Mouse (Mus musculus): ENCODE measurements around the gene Gm14403. TPM values are rescaled to one million over a fixed set of nuclear protein-coding genes. Genes with fewer than 3 reads are reported as not detected.
"Not testable (repeated sequence)": the region's sequence is repeated elsewhere in the genome, so short reads cannot be mapped to it uniquely, and the experiment has no call there.

Gm14403 gene
- polyA plus RNA-seq, 1 experiment from 2014 or later, result 6.5 TPM

GRCm38 (mm10) chr2:177518960-177519359 is 20.9 kb downstream of the Gm14403 start:
- not testable (repeated sequence) for H3K9ac ChIP-seq; H3K4me3 ChIP-seq; H3K4me1 ChIP-seq; ATAC-seq (ENCODE audit: low FRiP score, low read depth); H3K27me3 ChIP-seq; H3K27ac ChIP-seq; H3K36me3 ChIP-seq; H3K4me2 ChIP-seq (replicated peaks)
- WGBS, result 80% methylated on average over 1 of the region's 1 CpGs
- peaks cover 20% of the 10 kb centered on the region for H3K9me3 ChIP-seq

DNA sequence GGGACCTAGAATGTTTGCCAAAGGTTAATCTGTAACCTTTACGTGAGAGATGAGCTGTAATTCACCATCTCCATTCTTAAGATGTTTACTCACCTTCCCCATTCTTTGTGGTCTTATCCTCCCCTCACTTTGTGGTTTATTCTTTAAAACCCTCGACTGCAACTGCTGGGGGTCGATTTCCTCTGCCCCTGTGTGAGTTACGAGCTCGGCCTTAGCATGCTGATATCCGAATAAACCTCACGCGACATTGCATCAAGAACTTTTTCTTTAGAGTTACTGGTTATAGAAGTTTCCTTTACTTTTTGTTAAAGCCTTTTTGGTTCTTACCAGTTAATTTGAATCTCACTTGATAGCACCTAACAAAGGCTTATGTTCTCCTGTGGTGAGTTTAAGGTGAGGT is 22.0 kb downstream of the Gm14403 start:
- H3K9me3 ChIP-seq, result peaks cover 19% of the 10 kb centered on the region
- no peak overlapping the region for H3K4me2 ChIP-seq (replicated peaks)
- no peak overlapping the region for H3K27ac ChIP-seq
- no peaks in the 10 kb centered on the region for H3K36me3 ChIP-seq
- H3K27me3 ChIP-seq, result no peaks in the 10 kb centered on the region
- H3K9ac ChIP-seq, result no peak overlapping the region
- no peaks in the 10 kb centered on the region for H3K4me1 ChIP-seq
- no peak for ATAC-seq (ENCODE audit: low FRiP score, low read depth)
- 79% methylated on average over 8 of the region's 8 CpGs for WGBS
- H3K4me3 ChIP-seq, result no peak overlapping the region

- no peaks in the 10 kb centered on the region for H3K4me1 ChIP-seq
- H3K4me3 ChIP-seq, result no peak overlapping the region
- 91% methylated on average over 20 of the region's 20 CpGs for WGBS
- H3K9ac ChIP-seq, result no peak overlapping the region
- no peaks in the 10 kb centered on the region for H3K27me3 ChIP-seq
- H3K4me2 ChIP-seq (replicated peaks), result no peak overlapping the region
- peaks cover 10% of the 10 kb centered on the region for H3K9me3 ChIP-seq
- H3K27ac ChIP-seq, result no peak overlapping the region
- no peaks in the 10 kb centered on the region for H3K36me3 ChIP-seq
- ATAC-seq (ENCODE audit: low FRiP score, low read depth), result no peak
Observed at GRCm38 (mm10) chr2:177523061-177523460, 25.0 kb downstream of the Gm14403 start.

- H3K4me1 ChIP-seq; H3K4me3 ChIP-seq; H3K4me2 ChIP-seq (replicated peaks); H3K27me3 ChIP-seq; ATAC-seq (ENCODE audit: low FRiP score, low read depth); H3K9ac ChIP-seq; H3K36me3 ChIP-seq; H3K27ac ChIP-seq: not testable (repeated sequence)
- H3K9me3 ChIP-seq, result peaks cover 10% of the 10 kb centered on the region
- WGBS, result 88% methylated on average over 6 of the region's 6 CpGs
Observed at GRCm38 (mm10) chr2:177523674-177524073, 25.7 kb downstream of the Gm14403 start.

DNA sequence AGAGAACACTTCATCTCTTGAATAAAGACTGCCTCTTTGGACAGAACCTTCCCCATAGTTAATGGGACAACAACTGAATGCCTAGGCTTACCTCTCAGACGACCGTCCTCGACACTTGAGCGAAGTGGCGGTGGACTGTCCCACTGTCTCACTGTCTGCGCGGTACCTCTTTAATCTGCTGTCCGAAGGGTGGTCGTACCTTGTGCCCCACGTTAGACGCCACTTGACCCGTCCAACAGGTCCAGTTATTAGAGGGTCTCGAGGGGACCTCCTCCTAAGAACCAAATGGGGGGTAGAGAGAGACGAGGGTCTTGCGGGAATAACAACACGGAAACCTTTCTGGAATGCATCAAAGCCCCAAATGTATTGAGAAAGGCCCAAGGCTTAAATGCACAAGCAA is 26.2 kb downstream of the Gm14403 start:
- H3K4me2 ChIP-seq (replicated peaks); H3K27me3 ChIP-seq; H3K4me3 ChIP-seq; H3K4me1 ChIP-seq; H3K27ac ChIP-seq; H3K36me3 ChIP-seq; ATAC-seq (ENCODE audit: low FRiP score, low read depth); H3K9ac ChIP-seq: not testable (repeated sequence)
- 93% methylated on average over 16 of the region's 16 CpGs for WGBS
- peaks cover 10% of the 10 kb centered on the region for H3K9me3 ChIP-seq

- Histone ChIP-seq H3K9ac (no peak overlapping the region), H3K9me3 (no peaks in the 10 kb centered on the region), H3K36me3 (no peaks in the 10 kb centered on the region), H3K4me2 (replicated peaks) (no peak overlapping the region), H3K4me3 (no peak overlapping the region), H3K27me3 (no peaks in the 10 kb centered on the region), H3K4me1 (no peaks in the 10 kb centered on the region), H3K27ac (no peak overlapping the region)
- no peak for ATAC-seq (ENCODE audit: low FRiP score, low read depth)
- 80% methylated on average over 9 of the region's 9 CpGs for WGBS
Observed at GRCm38 (mm10) chr2:177535876-177536275, 37.9 kb downstream of the Gm14403 start.

DNA sequence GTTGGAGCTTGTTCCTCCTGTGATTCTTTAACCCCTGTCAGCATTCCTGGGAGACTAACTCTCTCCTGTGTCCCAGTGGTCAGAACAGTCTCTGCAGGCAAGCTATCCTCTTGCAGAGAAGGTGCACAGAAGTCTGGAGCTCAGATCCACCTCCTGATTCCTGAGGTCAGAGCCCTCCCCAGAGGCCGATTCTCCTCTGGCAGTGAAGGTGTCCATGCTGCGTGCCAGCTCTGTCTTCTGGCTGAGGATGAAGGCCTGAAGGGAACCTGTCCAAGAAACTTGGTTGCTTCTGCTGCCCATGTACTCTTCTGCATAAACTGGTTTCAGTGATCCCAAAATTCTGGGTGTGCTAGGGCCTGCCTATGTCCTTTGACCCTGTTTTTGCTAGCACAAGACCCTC is 39.1 kb downstream of the Gm14403 start:
- H3K27me3 ChIP-seq; ATAC-seq (ENCODE audit: low FRiP score, low read depth); H3K9ac ChIP-seq; H3K9me3 ChIP-seq; H3K27ac ChIP-seq; H3K4me1 ChIP-seq; H3K4me2 ChIP-seq (replicated peaks); H3K4me3 ChIP-seq; H3K36me3 ChIP-seq: not testable (repeated sequence)
- 83% methylated on average over 2 of the region's 2 CpGs for WGBS

GRCm38 (mm10) chr2:177537717-177538116 is 39.7 kb downstream of the Gm14403 start:
- 80% methylated on average over 5 of the region's 5 CpGs for WGBS

DNA sequence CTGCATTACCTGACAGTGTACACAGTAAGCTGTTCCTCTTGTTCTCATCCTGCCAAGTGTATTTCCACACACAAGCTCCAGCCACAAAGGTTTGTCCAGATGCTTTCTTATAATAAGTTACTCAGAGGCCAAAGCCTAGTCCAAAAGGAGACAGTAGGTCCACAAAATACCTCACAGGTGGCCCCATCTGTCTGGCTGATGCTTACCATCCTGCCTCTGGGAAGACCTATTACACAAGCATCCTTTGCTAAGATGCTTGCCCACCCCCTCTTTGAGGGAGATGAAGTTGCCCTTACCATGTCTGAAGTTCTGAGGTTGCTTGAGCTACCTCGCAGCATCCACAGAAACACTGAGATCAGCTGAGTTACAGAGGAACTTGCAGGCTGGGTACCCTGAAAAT is 57.2 kb downstream of the Gm14403 start:
- H3K36me3 ChIP-seq; H3K9me3 ChIP-seq; H3K4me3 ChIP-seq; H3K9ac ChIP-seq; H3K4me2 ChIP-seq (replicated peaks); H3K27ac ChIP-seq; ATAC-seq (ENCODE audit: low FRiP score, low read depth); H3K4me1 ChIP-seq; H3K27me3 ChIP-seq: not testable (repeated sequence)
- 56% methylated on average over 1 of the region's 1 CpGs for WGBS

More at GRCm38 (mm10) chr2:177537717-177538116, 39.7 kb downstream of the Gm14403 start:
- not testable (repeated sequence) for ATAC-seq (ENCODE audit: low FRiP score, low read depth); H3K27me3 ChIP-seq; H3K4me3 ChIP-seq; H3K9ac ChIP-seq; H3K27ac ChIP-seq; H3K9me3 ChIP-seq; H3K4me2 ChIP-seq (replicated peaks); H3K4me1 ChIP-seq; H3K36me3 ChIP-seq

Other genes with a start within 250 kb of the Gm14403 start
- not detected in 2 replicates for gene Gm14409, start 231.2 kb upstream of the Gm14403 start, polyA plus RNA-seq (2015; fragmentation: Nextera tagmentation; extraction: Ambion mirVana)
- gene Gm14412, start 173.9 kb upstream of the Gm14403 start, polyA plus RNA-seq (2015; fragmentation: Nextera tagmentation; extraction: Ambion mirVana), result 0.42 and 0.60 TPM in 2 replicates
- 11.0 and 11.5 TPM in 2 replicates for gene Gm14418, start 99.9 kb upstream of the Gm14403 start, polyA plus RNA-seq (2015; fragmentation: Nextera tagmentation; extraction: Ambion mirVana)
- 11.6 and 13.4 TPM in 2 replicates for gene Zfp970, start 33.5 kb upstream of the Gm14403 start, polyA plus RNA-seq (2015; fragmentation: Nextera tagmentation; extraction: Ambion mirVana)
- not detected in 2 replicates for gene Gm14406, start 80.0 kb downstream of the Gm14403 start, polyA plus RNA-seq (2015; fragmentation: Nextera tagmentation; extraction: Ambion mirVana)

Measured in limb, embryonic 13.5 days (tissue).